Mouse (Mus musculus) bone marrow macrophage, adult 2 months (primary cell): Measurements from ENCODE around the gene Urb2.

Experiments
- CTCF ChIP-seq: IDR thresholded peaks from 2 replicates; pipeline ENCODE4 v1.5.1; 2012; ENCODE audit warnings: low read depth, mild to moderate bottlenecking, low read length, moderate library complexity
- POLR2A ChIP-seq: IDR thresholded peaks from 2 replicates; pipeline ENCODE4 v1.6.1; 2012; ENCODE audit warnings: mild to moderate bottlenecking, low read depth, low read length, borderline replicate concordance

- TF ChIP-seq CTCF (no peak), POLR2A (no peak)
These were observed 43.0 kb upstream of the Urb2 start for GRCm38 (mm10) chr8:123978166-123978838.
